Mouse (Mus musculus): Measurements from ENCODE around the gene Golim4. TPM values are rescaled to one million over a fixed set of nuclear protein-coding genes. Genes with fewer than 3 reads are reported as not detected.

Gene Golim4
- total RNA-seq, 2 experiments from 2014 or later: 36.6 to 53.7 TPM

- ATAC-seq (replicated peaks; ENCODE audit: poor library complexity, severe bottlenecking): no peak
Observed at GRCm38 (mm10) chr3:75929926-75930548, 26.7 kb downstream of the Golim4 start.

DNA sequence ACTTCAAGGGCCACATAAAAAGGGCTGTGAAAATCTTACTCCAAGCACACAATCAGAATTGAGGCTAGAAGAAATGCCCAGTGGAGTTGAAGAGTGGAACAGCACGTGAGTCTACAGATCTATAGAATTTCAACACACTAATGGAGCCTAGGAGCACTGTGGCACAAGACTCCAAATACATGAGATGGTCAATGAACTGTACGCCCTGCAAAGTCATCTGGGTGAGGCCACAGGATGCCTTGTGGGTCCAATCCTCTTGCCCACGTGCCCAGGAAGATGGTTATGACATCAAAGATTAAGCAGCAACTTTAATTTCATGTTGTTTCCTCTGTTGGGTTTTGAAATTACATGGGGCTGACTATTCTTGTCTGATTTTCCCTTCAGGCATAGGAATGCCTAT lies 30.4 kb downstream of the Golim4 start:
- peak; percentile 82 for ATAC-seq (replicated peaks; ENCODE audit: poor library complexity, severe bottlenecking)

- no peak for ATAC-seq (replicated peaks; ENCODE audit: poor library complexity, severe bottlenecking)
Observed at GRCm38 (mm10) chr3:75925123-75925522, 31.6 kb downstream of the Golim4 start.

GRCm38 (mm10) chr3:75917770-75918503 lies 38.8 kb downstream of the Golim4 start:
- no peak for ATAC-seq (replicated peaks; ENCODE audit: poor library complexity, severe bottlenecking)

- ATAC-seq (replicated peaks; ENCODE audit: poor library complexity, severe bottlenecking): no peak
Observed at GRCm38 (mm10) chr3:75912786-75913185, 44.0 kb downstream of the Golim4 start.

- ATAC-seq (replicated peaks; ENCODE audit: poor library complexity, severe bottlenecking): no peak
Observed at GRCm38 (mm10) chr3:75910768-75911167, 46.0 kb downstream of the Golim4 start.

DNA sequence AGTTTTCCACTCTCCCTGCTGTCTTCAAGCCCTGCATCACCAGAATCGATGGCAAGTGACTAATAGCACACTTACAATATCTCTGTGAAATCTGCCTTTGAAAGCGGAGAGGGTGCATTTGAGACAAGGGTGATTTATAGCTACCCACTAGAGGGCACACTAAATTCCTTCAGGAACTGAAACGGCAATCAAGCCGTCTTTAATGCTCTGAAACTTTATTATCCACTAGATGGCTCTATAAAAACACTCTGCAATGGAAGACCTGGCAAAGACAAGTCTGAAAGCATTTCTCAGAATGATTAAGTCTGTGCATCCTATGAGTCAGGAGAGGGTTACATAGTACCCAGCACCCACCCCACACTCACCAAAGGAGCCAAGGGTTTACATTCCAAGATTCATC lies 46.5 kb downstream of the Golim4 start:
- ATAC-seq (replicated peaks; ENCODE audit: poor library complexity, severe bottlenecking): peak; percentile 78

DNA sequence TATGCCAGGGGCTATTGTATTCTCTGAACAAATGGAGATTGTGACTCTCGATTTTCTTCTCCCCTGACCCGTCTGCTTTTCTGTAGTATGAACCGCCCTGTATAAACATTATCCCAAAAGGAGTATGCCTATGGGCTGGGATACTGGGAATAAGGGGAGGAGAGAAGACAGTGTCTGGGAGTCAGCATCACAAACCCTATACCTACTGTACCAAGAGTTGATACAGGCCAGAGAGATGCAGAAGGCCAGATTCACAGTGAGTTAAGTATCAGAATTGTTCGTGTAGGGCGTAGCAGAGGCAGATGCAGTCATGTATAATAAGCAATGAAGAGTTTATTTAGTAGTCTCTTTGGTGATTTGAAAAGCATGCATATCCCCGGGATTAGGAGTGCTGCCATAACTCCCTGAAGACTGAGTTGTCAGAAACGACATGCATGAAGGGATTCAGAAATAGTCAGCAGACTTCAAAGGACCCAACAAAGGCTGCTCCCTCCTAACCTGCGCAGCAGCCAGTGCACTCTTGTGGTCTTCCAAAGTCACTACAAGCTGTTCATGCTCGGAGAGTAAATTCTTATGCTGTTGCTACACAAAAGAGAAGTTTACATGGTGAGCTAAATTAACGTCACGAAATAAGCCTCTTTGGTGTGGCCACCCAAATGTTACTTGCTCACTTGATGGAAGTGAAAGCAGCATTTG lies 54.7 kb downstream of the Golim4 start:
- ATAC-seq (replicated peaks; ENCODE audit: poor library complexity, severe bottlenecking): no peak

GRCm38 (mm10) chr3:75895075-75895474 lies 61.7 kb downstream of the Golim4 start:
- ATAC-seq (replicated peaks; ENCODE audit: poor library complexity, severe bottlenecking): no peak

DNA sequence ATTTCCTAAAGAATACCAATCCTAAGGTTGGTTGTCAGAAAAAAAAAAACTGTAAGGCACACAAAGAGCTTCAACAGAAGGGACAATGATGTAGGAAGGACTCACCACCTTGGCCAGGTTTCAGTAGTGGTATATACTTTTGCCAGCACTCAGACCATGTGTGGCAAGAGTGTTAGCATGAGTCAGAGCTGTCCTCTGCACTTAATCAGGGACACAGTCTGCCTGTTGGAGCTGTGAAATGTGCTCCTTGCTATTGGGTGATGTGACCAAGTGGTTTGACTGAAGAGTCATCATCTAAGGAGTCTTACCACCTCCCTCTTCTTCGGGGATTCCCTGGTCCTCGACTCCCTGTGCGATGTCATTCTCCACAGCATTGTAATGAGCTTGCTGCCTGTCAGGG lies 65.2 kb downstream of the Golim4 start:
- ATAC-seq (replicated peaks; ENCODE audit: poor library complexity, severe bottlenecking): no peak

DNA sequence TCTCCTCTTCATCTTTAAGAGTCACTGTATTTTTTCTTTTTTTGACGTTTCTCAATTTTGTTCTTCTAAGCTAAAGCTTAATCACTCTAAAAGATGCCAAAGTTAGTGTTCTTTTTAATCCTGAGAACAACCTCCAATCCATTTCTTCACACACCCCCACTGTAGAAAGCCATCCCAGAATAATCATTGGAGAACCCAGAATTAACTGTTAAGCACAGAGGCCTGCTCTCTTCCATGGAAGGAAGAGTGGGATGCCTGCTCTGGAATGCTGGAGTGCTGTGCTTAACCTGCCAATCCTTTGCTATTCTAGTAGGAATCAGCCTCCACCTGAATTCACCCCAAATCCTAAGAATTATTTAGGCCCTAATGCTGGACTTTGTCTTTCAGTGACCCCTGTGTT lies 67.4 kb downstream of the Golim4 start:
- ATAC-seq (replicated peaks; ENCODE audit: poor library complexity, severe bottlenecking): no peak

DNA sequence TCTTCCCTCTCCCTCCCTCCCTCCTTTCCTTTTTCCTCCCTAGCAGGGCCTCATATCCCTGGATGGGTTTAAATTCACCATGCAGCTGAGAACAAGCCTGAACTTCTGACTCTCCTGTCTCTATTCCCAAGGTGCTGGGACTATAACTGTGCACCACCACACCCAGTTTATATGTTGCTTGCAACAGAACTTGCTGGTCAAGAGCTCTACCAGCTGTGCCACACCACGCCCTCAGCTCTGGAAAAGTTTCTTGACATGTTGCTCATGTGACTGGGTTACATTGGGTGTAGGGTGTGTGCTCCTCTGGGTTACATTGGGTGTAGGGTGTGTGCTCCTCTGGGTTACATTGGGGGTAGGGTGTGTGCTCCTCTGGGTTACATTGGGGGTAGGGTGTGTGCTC lies 75.2 kb downstream of the Golim4 start:
- ATAC-seq (replicated peaks; ENCODE audit: poor library complexity, severe bottlenecking): no peak

- ATAC-seq (replicated peaks; ENCODE audit: poor library complexity, severe bottlenecking): peak; percentile 48; the same call in 1 of the 2 replicates
Observed at GRCm38 (mm10) chr3:75879269-75879668, 77.5 kb downstream of the Golim4 start.

GRCm38 (mm10) chr3:75868886-75869285 lies 87.9 kb downstream of the Golim4 start:
- ATAC-seq (replicated peaks; ENCODE audit: poor library complexity, severe bottlenecking): no peak

- ATAC-seq (replicated peaks; ENCODE audit: poor library complexity, severe bottlenecking): no peak
Observed at GRCm38 (mm10) chr3:75864203-75864602, 92.5 kb downstream of the Golim4 start.

DNA sequence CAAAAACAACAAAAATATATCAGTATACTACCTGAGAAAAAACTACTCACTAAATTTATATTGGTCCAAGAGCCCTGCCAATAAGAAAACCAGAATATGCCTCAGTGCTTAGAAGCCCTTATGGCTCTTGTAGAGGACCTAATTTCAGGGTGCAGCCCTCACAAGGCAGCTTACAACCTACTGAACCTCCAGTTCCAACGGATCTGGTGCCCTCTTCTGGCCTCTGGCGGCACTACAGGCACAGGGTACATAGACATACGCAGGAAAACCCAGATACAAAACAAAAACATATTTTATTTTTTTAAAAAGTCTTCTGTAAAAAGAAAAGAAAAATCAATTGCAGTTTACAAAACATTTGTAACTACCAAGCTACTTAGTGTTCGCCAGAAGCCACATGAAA lies 95.1 kb downstream of the Golim4 start:
- peak; percentile 89 for ATAC-seq (replicated peaks; ENCODE audit: poor library complexity, severe bottlenecking)

DNA sequence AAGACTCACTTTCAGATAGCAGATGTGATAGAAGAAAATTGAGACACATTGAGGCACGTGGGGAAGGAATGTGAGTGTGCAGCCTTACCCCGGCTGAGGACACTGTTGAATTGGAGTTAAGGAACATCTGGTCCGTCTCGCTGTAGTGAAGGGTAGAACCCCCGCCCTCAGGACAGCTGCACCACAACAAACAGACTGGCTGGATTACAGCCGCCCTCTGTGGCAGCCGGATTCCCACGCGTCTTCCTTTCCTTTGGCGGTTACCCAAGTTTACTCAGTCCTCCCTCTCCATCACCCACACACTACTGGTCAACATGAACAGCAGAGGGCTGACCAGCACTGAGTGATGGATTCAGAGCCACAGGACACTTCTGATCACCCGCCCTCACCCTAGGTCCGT lies 96.0 kb downstream of the Golim4 start:
- no peak for ATAC-seq (replicated peaks; ENCODE audit: poor library complexity, severe bottlenecking)

- ATAC-seq (replicated peaks; ENCODE audit: poor library complexity, severe bottlenecking): peak; percentile 99
Observed at GRCm38 (mm10) chr3:75835286-75835967, 121.3 kb downstream of the Golim4 start.

DNA sequence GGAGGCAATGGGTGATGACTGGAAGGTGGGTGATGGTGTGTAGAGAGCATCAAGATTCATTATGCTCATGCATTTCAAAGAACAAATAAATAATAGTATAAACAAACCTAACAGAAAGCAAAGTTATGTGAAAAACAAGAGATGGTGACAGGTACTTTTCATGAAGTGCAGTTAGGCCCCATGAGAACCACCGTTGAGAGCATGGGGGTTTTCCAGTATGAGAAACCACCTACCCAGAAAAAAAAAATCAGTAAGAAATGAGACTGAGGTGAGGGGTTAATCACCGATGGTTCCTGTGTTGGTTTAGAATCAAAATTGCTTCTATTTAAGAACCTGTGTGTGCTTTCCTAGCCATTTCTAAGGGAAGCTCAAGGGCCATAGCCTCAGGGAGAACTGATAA lies 121.9 kb downstream of the Golim4 start:
- no peak for ATAC-seq (replicated peaks; ENCODE audit: poor library complexity, severe bottlenecking)
